Mouse (Mus musculus) forebrain, postnatal 0 days (tissue): ENCODE results near the gene Efna3. TPM values are rescaled to one million over a fixed set of nuclear protein-coding genes. Genes with fewer than 3 reads are reported as not detected.

ENCODE experiments used
- ATAC-seq: fragments of 200-750 bp; cut with Nextera tagmentation; 2 replicates; pipeline ENCODE4 v1.8.0; 2017; ENCODE audit warnings: mild to moderate bottlenecking, moderate library complexity
- DNase-seq: peaks from one replicate; pipeline ENCODE4 v3.0.0-alpha.2; 2015
- H3K27ac ChIP-seq: fragments of 300-500 bp; sonication (generic); 2 replicates; pipeline ENCODE4 v1.5.1; 2014; ENCODE audit warnings: low read depth, mild to moderate bottlenecking, antibody characterized with exemption, low read length, moderate library complexity, mixed read lengths
- H3K27me3 ChIP-seq: fragments of 300-500 bp; sonication (generic); 2 replicates; pipeline ENCODE4 v1.6.1; 2014; ENCODE audit warnings: mild to moderate bottlenecking, low read length, mixed read lengths; ENCODE audit not compliant: insufficient read depth
- H3K36me3 ChIP-seq: fragments of 300-500 bp; sonication (generic); 2 replicates; pipeline ENCODE4 v1.6.1; 2014; ENCODE audit warnings: mild to moderate bottlenecking, moderate library complexity; ENCODE audit not compliant: insufficient read depth
- H3K4me1 ChIP-seq: fragments of 300-500 bp; sonication (generic); 2 replicates; pipeline ENCODE4 v1.6.1; 2014; ENCODE audit warnings: antibody characterized with exemption; ENCODE audit not compliant: insufficient read depth
- H3K4me2 ChIP-seq: fragments of 300-500 bp; sonication (generic); 2 replicates; pipeline ENCODE4 v1.6.1; 2014; ENCODE audit warnings: low read depth, mild to moderate bottlenecking, moderate library complexity
- H3K4me3 ChIP-seq: fragments of 300-500 bp; sonication (generic); 2 replicates; pipeline ENCODE4 v1.5.1; 2014; ENCODE audit warnings: low read depth, low read length, mixed read lengths
- H3K9ac ChIP-seq: fragments of 300-500 bp; sonication (generic); 2 replicates; pipeline ENCODE4 v1.6.1; 2014; ENCODE audit warnings: mild to moderate bottlenecking
- H3K9me3 ChIP-seq: fragments of 300-500 bp; sonication (generic); 2 replicates; pipeline ENCODE4 v1.6.1; 2016; ENCODE audit warnings: low read length
- CTCF ChIP-seq: sonication (generic); IDR thresholded peaks from 2 replicates; pipeline ENCODE4 v1.5.1; 2016; ENCODE audit warnings: antibody characterized with exemption, control low read depth, low read depth
- WGBS: fragments of 180-500 bp; shearing (Covaris S2); extraction: QIAGEN DNeasy Blood & Tissue Kit; methylation state at CpG from one replicate; pipeline ENCODE4 v1.1.7; 2014; 5-methylcytosine and 5-hydroxymethylcytosine counted together
- polyA plus RNA-seq: library from polyadenylated mRNA; unstranded; fragments of >200 nt; fragmentation: Nextera tagmentation; extraction: Ambion mirVana; gene quantifications from 2 replicates; pipeline ENCODE4 v1.2.1, GENCODE M21; 2015
- total RNA-seq: library from RNA; depleted of rRNA; stranded (reverse); fragments of >200 nt; gene quantifications from 2 replicates; pipeline ENCODE4 v1.2.3, GENCODE M21; 2014; rRNA removed

Gene Efna3
- total and polyA plus RNA-seq, 2 experiments from 2014 or later: 68.9 to 76.7 TPM

GRCm38 (mm10) chr3:89270891-89271290 is 51.9 kb downstream of the Efna3 start:
- no peak for TF ChIP-seq CTCF
- peak; percentile 33 for DNase-seq
- Histone ChIP-seq H3K27ac (peak overlapping the region; percentile 74; the same call in 1 of the 2 replicates), H3K4me1 (peaks cover 22% of the 10 kb centered on the region), H3K4me3 (peak overlapping the region; percentile 56; the same call in 1 of the 2 replicates), H3K27me3 (no peaks in the 10 kb centered on the region), H3K9ac (peak overlapping the region; percentile 70; the same call in 1 of the 2 replicates), H3K4me2 (peak overlapping the region; percentile 86), H3K9me3 (no peaks in the 10 kb centered on the region), H3K36me3 (no peaks in the 10 kb centered on the region)
- ATAC-seq: no peak
- WGBS: 43% methylated on average over 6 of the region's 6 CpGs

GRCm38 (mm10) chr3:89270051-89270755 is 52.6 kb downstream of the Efna3 start, which contains the start of gene Slc50a1:
Slc50a1 (minus strand) TSS chr3:89270570.
- peaks cover 25% of the 10 kb centered on the region for H3K4me1 ChIP-seq
- DNase-seq: peak; percentile 87
- ATAC-seq: peak; percentile 80
- no peaks in the 10 kb centered on the region for H3K27me3 ChIP-seq
- H3K36me3 ChIP-seq: no peaks in the 10 kb centered on the region
- WGBS: 3% methylated on average over 39 of the region's 39 CpGs
- peak; percentile 71 for TF ChIP-seq CTCF
- H3K27ac ChIP-seq: peak within 1 kb of the TSS; percentile 74
- peak within 1 kb of the TSS; percentile 56 for H3K4me3 ChIP-seq
- H3K9me3 ChIP-seq: no peaks in the 10 kb centered on the region
- peak within 1 kb of the TSS; percentile 70 for H3K9ac ChIP-seq
- H3K4me2 ChIP-seq: peak within 1 kb of the TSS; percentile 86

- Histone ChIP-seq H3K4me1 (peaks cover 25% of the 10 kb centered on the region), H3K9ac (no peak overlapping the region), H3K27me3 (no peaks in the 10 kb centered on the region), H3K27ac (no peak overlapping the region), H3K36me3 (no peaks in the 10 kb centered on the region), H3K4me3 (no peak overlapping the region), H3K9me3 (no peaks in the 10 kb centered on the region), H3K4me2 (peak overlapping the region; percentile 86; the same call in 1 of the 2 replicates)
- ATAC-seq (no peak), DNase-seq (no peak)
- no peak for TF ChIP-seq CTCF
- WGBS: 54% methylated on average over 8 of the region's 8 CpGs
These were observed 53.8 kb downstream of the Efna3 start for GRCm38 (mm10) chr3:89268916-89269315.

GRCm38 (mm10) chr3:89266439-89266893 is 56.3 kb downstream of the Efna3 start:
- H3K27me3 ChIP-seq: no peaks in the 10 kb centered on the region
- no peaks in the 10 kb centered on the region for H3K36me3 ChIP-seq
- peak overlapping the region; percentile 77 for H3K9ac ChIP-seq
- WGBS: under 1% methylated on average over 20 of the region's 20 CpGs
- ATAC-seq (peak; percentile 93), DNase-seq (peak; percentile 89)
- H3K4me1 ChIP-seq: peaks cover 25% of the 10 kb centered on the region
- no peaks in the 10 kb centered on the region for H3K9me3 ChIP-seq
- H3K4me3 ChIP-seq: peak overlapping the region; percentile 62
- peak overlapping the region; percentile 92 for H3K4me2 ChIP-seq
- H3K27ac ChIP-seq: peak overlapping the region; percentile 78
- TF ChIP-seq CTCF: no peak

Other genes starting within 250 kb of the Efna3 start
- 148 and 158 TPM in 2 replicates for gene Rusc1, start 229.7 kb downstream of the Efna3 start, total RNA-seq
- gene Rusc1, start 229.7 kb downstream of the Efna3 start, polyA plus RNA-seq: 86.1 and 101 TPM in 2 replicates
- not detected in 2 replicates for gene Gm43738, start 221.9 kb downstream of the Efna3 start, total RNA-seq
- not detected in 2 replicates for gene Gm43738, start 221.9 kb downstream of the Efna3 start, polyA plus RNA-seq
- 421 and 510 TPM in 2 replicates for gene Fdps, start 221.0 kb downstream of the Efna3 start, total RNA-seq
- 435 and 441 TPM in 2 replicates for gene Fdps, start 221.0 kb downstream of the Efna3 start, polyA plus RNA-seq
- gene Pklr, start 186.8 kb downstream of the Efna3 start, total RNA-seq: 0.08 and 0.76 TPM in 2 replicates
- 0.19 TPM in 1 of 2 replicates, not detected in the other for gene Pklr, start 186.8 kb downstream of the Efna3 start, polyA plus RNA-seq
- 44.9 and 45.5 TPM in 2 replicates for gene Hcn3, start 162.8 kb downstream of the Efna3 start, total RNA-seq
- 22.7 and 30.3 TPM in 2 replicates for gene Hcn3, start 162.8 kb downstream of the Efna3 start, polyA plus RNA-seq
- 35.6 and 43.1 TPM in 2 replicates for gene Clk2, start 158.2 kb downstream of the Efna3 start, total RNA-seq
- 11.2 and 12.8 TPM in 2 replicates for gene Clk2, start 158.2 kb downstream of the Efna3 start, polyA plus RNA-seq
- 44.3 and 63.7 TPM in 2 replicates for gene Scamp3, start 145.5 kb downstream of the Efna3 start, total RNA-seq
- gene Scamp3, start 145.5 kb downstream of the Efna3 start, polyA plus RNA-seq: 116 and 124 TPM in 2 replicates
- gene Fam189b, start 139.8 kb downstream of the Efna3 start, total RNA-seq: 8.9 and 12.7 TPM in 2 replicates
- gene Fam189b, start 139.8 kb downstream of the Efna3 start, polyA plus RNA-seq: 23.8 and 31.8 TPM in 2 replicates
- 46.9 and 51.1 TPM in 2 replicates for gene Gba, start 120.0 kb downstream of the Efna3 start, total RNA-seq
- gene Gba, start 120.0 kb downstream of the Efna3 start, polyA plus RNA-seq: 40.4 and 41.7 TPM in 2 replicates
- gene Thbs3, start 107.8 kb downstream of the Efna3 start, total RNA-seq: 53.6 and 74.1 TPM in 2 replicates
- 31.1 and 42.8 TPM in 2 replicates for gene Thbs3, start 107.8 kb downstream of the Efna3 start, polyA plus RNA-seq
- 142 and 167 TPM in 2 replicates for gene Mtx1, start 95.9 kb downstream of the Efna3 start, total RNA-seq
- gene Mtx1, start 95.9 kb downstream of the Efna3 start, polyA plus RNA-seq: 199 and 212 TPM in 2 replicates
- gene Muc1, start 93.9 kb downstream of the Efna3 start, total RNA-seq: 1.3 and 1.6 TPM in 2 replicates
- 0.27 and 0.35 TPM in 2 replicates for gene Muc1, start 93.9 kb downstream of the Efna3 start, polyA plus RNA-seq
- gene Krtcap2, start 77.0 kb downstream of the Efna3 start, total RNA-seq: 67.0 and 68.1 TPM in 2 replicates
- gene Krtcap2, start 77.0 kb downstream of the Efna3 start, polyA plus RNA-seq: 221 and 244 TPM in 2 replicates
- gene Trim46, start 76.7 kb downstream of the Efna3 start, total RNA-seq: 83.0 and 98.3 TPM in 2 replicates
- 56.0 and 63.5 TPM in 2 replicates for gene Trim46, start 76.7 kb downstream of the Efna3 start, polyA plus RNA-seq
- gene Dpm3, start 63.6 kb downstream of the Efna3 start, total RNA-seq: 66.7 and 160 TPM in 2 replicates
- 74.9 and 96.8 TPM in 2 replicates for gene Dpm3, start 63.6 kb downstream of the Efna3 start, polyA plus RNA-seq
- gene Slc50a1, start 52.4 kb downstream of the Efna3 start, total RNA-seq: 22.1 and 26.7 TPM in 2 replicates
- 34.8 and 36.8 TPM in 2 replicates for gene Slc50a1, start 52.4 kb downstream of the Efna3 start, polyA plus RNA-seq
- gene Efna1, start 41.8 kb downstream of the Efna3 start, total RNA-seq: 5.5 and 8.4 TPM in 2 replicates
- 10.8 and 11.1 TPM in 2 replicates for gene Efna1, start 41.8 kb downstream of the Efna3 start, polyA plus RNA-seq
- 8.4 and 11.1 TPM in 2 replicates for gene Efna4, start 15.1 kb upstream of the Efna3 start, total RNA-seq
- gene Efna4, start 15.1 kb upstream of the Efna3 start, polyA plus RNA-seq: 7.8 and 8.1 TPM in 2 replicates
- gene Adam15, start 27.0 kb upstream of the Efna3 start, total RNA-seq: 47.9 and 53.3 TPM in 2 replicates
- gene Adam15, start 27.0 kb upstream of the Efna3 start, polyA plus RNA-seq: 50.1 and 56.4 TPM in 2 replicates
- gene Dcst2, start 39.0 kb upstream of the Efna3 start, total RNA-seq: 0.19 and 0.46 TPM in 2 replicates
- 0.43 and 0.56 TPM in 2 replicates for gene Dcst2, start 39.0 kb upstream of the Efna3 start, polyA plus RNA-seq
- gene Dcst1, start 42.3 kb upstream of the Efna3 start, total RNA-seq: 0.15 TPM in 1 of 2 replicates, not detected in the other
- gene Dcst1, start 42.3 kb upstream of the Efna3 start, polyA plus RNA-seq: 0.89 and 1.3 TPM in 2 replicates
- gene Zbtb7b, start 71.8 kb upstream of the Efna3 start, total RNA-seq: 2.1 and 4.9 TPM in 2 replicates
- gene Zbtb7b, start 71.8 kb upstream of the Efna3 start, polyA plus RNA-seq: 0.33 and 0.75 TPM in 2 replicates
- 4.2 TPM in 1 of 2 replicates, not detected in the other for gene Lenep, start 79.8 kb upstream of the Efna3 start, total RNA-seq
- 0.40 TPM in 1 of 2 replicates, not detected in the other for gene Lenep, start 79.8 kb upstream of the Efna3 start, polyA plus RNA-seq
- 25.6 and 34.9 TPM in 2 replicates for gene Flad1, start 88.9 kb upstream of the Efna3 start, total RNA-seq
- gene Flad1, start 88.9 kb upstream of the Efna3 start, polyA plus RNA-seq: 30.9 and 31.5 TPM in 2 replicates
- gene Cks1b, start 95.4 kb upstream of the Efna3 start, total RNA-seq: 24.5 and 27.3 TPM in 2 replicates
- gene Cks1b, start 95.4 kb upstream of the Efna3 start, polyA plus RNA-seq: 93.9 and 109 TPM in 2 replicates
- gene Shc1, start 95.5 kb upstream of the Efna3 start, total RNA-seq: 15.8 and 19.8 TPM in 2 replicates
- 11.3 and 11.8 TPM in 2 replicates for gene Shc1, start 95.5 kb upstream of the Efna3 start, polyA plus RNA-seq
- 62.5 and 72.1 TPM in 2 replicates for gene Pygo2, start 107.2 kb upstream of the Efna3 start, total RNA-seq
- gene Pygo2, start 107.2 kb upstream of the Efna3 start, polyA plus RNA-seq: 42.5 and 43.5 TPM in 2 replicates
- 16.9 and 21.6 TPM in 2 replicates for gene Pbxip1, start 113.7 kb upstream of the Efna3 start, total RNA-seq
- gene Pbxip1, start 113.7 kb upstream of the Efna3 start, polyA plus RNA-seq: 16.9 and 27.8 TPM in 2 replicates
- 80.1 and 108 TPM in 2 replicates for gene Pmvk, start 131.6 kb upstream of the Efna3 start, total RNA-seq
- 84.3 and 96.8 TPM in 2 replicates for gene Pmvk, start 131.6 kb upstream of the Efna3 start, polyA plus RNA-seq
- 11.5 and 13.6 TPM in 2 replicates for gene Kcnn3, start 197.2 kb upstream of the Efna3 start, total RNA-seq
- 3.0 and 5.1 TPM in 2 replicates for gene Kcnn3, start 197.2 kb upstream of the Efna3 start, polyA plus RNA-seq